Mouse (Mus musculus) CD8-positive naive resting alpha-beta T cell, adult 2 months (primary cell): Measurements from ENCODE around the gene Usp37.
"Not testable (repeated sequence)": the region's sequence is repeated elsewhere in the genome, so short reads cannot be mapped to it uniquely, and the experiment has no call there.

ENCODE experiments used
- DNase-seq, 2 experiments: peaks; one replicate each; pipeline ENCODE4 v3.0.0; 2022; ENCODE audit warnings: low read depth in 2 of 2, low spot score in 2 of 2

Gene Usp37

GRCm38 (mm10) chr1:74544184-74544583, at the start of gene Usp37:
Gene Usp37, minus strand, starts transcription at chr1:74544284.
- DNase-seq, result no peak

GRCm38 (mm10) chr1:74587773-74588445, 43.8 kb upstream of the Usp37 start, which contains the start of the genes Zfp142 and Bcs1l:
Gene Zfp142, minus strand, starts transcription at chr1:74588246.
Gene Bcs1l, plus strand, starts transcription at chr1:74588289.
- peak; percentile 97 to 99 for DNase-seq

- no peak for DNase-seq
Measured at GRCm38 (mm10) chr1:74587233-74587772, 43.2 kb upstream of the Usp37 start.

- no peak for DNase-seq
Measured at GRCm38 (mm10) chr1:74584616-74585398, 40.7 kb upstream of the Usp37 start.

GRCm38 (mm10) chr1:74582621-74583020, 38.5 kb upstream of the Usp37 start:
- DNase-seq, result no peak

- no peak for DNase-seq
Measured at GRCm38 (mm10) chr1:74569739-74570719, 25.9 kb upstream of the Usp37 start.

GRCm38 (mm10) chr1:74565834-74566233, 21.8 kb upstream of the Usp37 start:
- DNase-seq, result no peak

GRCm38 (mm10) chr1:74559061-74559460, 15.0 kb upstream of the Usp37 start:
- no peak for DNase-seq

GRCm38 (mm10) chr1:74542451-74542961, 1.6 kb downstream of the Usp37 start, which contains the start of gene Plcd4:
Gene Plcd4, plus strand, starts transcription at chr1:74542888.
- no peak for DNase-seq

- no peak for DNase-seq
Measured at GRCm38 (mm10) chr1:74538650-74539049, 5.4 kb downstream of the Usp37 start.

GRCm38 (mm10) chr1:74528589-74528988, 15.5 kb downstream of the Usp37 start:
- DNase-seq, result no peak

GRCm38 (mm10) chr1:74524746-74525145, 19.3 kb downstream of the Usp37 start:
- no peak for DNase-seq

- DNase-seq, result no peak
Measured at GRCm38 (mm10) chr1:74519875-74520274, 24.2 kb downstream of the Usp37 start.

GRCm38 (mm10) chr1:74512999-74513398, 31.1 kb downstream of the Usp37 start:
- not testable (repeated sequence) for DNase-seq

GRCm38 (mm10) chr1:74511306-74511705, 32.8 kb downstream of the Usp37 start:
- no peak for DNase-seq

- no peak for DNase-seq
Measured at GRCm38 (mm10) chr1:74507780-74508179, 36.3 kb downstream of the Usp37 start.

- DNase-seq, result peak in 1 of 2 experiments; percentile 21
Measured at GRCm38 (mm10) chr1:74506471-74506881, 37.6 kb downstream of the Usp37 start.

GRCm38 (mm10) chr1:74505721-74506464, 38.2 kb downstream of the Usp37 start, which contains the start of gene Cnot9:
Gene Cnot9, plus strand, starts transcription at chr1:74506058.
- peak; percentile 100 for DNase-seq

- DNase-seq, result no peak
Measured at GRCm38 (mm10) chr1:74505393-74505720, 38.7 kb downstream of the Usp37 start.

- DNase-seq, result no peak
Measured at GRCm38 (mm10) chr1:74501106-74501505, 43.0 kb downstream of the Usp37 start.
